Mouse (Mus musculus): ENCODE results near the gene Rnd2. TPM values are rescaled to one million over a fixed set of nuclear protein-coding genes. Genes with fewer than 3 reads are reported as not detected.
"Not testable (repeated sequence)": the region's sequence is repeated elsewhere in the genome, so short reads cannot be mapped to it uniquely, and the experiment has no call there.

Rnd2 gene
- polyA plus RNA-seq, 1 experiment from 2014 or later, result 3.9 TPM

- 28% methylated on average over 13 of the region's 13 CpGs for WGBS (ENCODE audit: insufficient replicate concordance)
- H3K4me3 ChIP-seq, result no peak overlapping the region
- H3K9me3 ChIP-seq (replicated peaks), result no peaks in the 10 kb centered on the region
- H3K36me3 ChIP-seq, result peaks cover 45% of the 10 kb centered on the region
- H3K4me2 ChIP-seq, result peak overlapping the region; percentile 99; the same call in 1 of the 2 replicates
- H3K4me1 ChIP-seq, result peaks cover 75% of the 10 kb centered on the region
- no peak overlapping the region for H3K9ac ChIP-seq
- H3K27ac ChIP-seq, result no peak overlapping the region
- ATAC-seq, result no peak
- peaks cover 39% of the 10 kb centered on the region for H3K27me3 ChIP-seq (replicated peaks)
Measured at GRCm38 (mm10) chr11:101462583-101463440, 2.0 kb upstream of the Rnd2 start.

- peak; percentile 28; the same call in 1 of the 2 replicates for ATAC-seq
- Histone ChIP-seq H3K4me3 (peak overlapping the region; percentile 71), H3K4me2 (peak overlapping the region; percentile 99), H3K9ac (peak overlapping the region; percentile 69), H3K9me3 (replicated peaks) (no peaks in the 10 kb centered on the region), H3K36me3 (peaks cover 20% of the 10 kb centered on the region), H3K4me1 (peaks cover 73% of the 10 kb centered on the region), H3K27me3 (replicated peaks) (peaks cover 58% of the 10 kb centered on the region), H3K27ac (peak overlapping the region; percentile 63)
- under 1% methylated on average over 51 of the region's 51 CpGs for WGBS (ENCODE audit: insufficient replicate concordance)
Measured at GRCm38 (mm10) chr11:101465101-101465868, 486 bp downstream of the Rnd2 start.

- H3K4me2 ChIP-seq, result peak within 1 kb of the TSS; percentile 100
- peak within 1 kb of the TSS; percentile 69 for H3K9ac ChIP-seq
- H3K36me3 ChIP-seq, result peaks cover 13% of the 10 kb centered on the region
- peak; percentile 66 for ATAC-seq
- H3K4me3 ChIP-seq, result peak within 1 kb of the TSS; percentile 71
- peaks cover 66% of the 10 kb centered on the region for H3K27me3 ChIP-seq (replicated peaks)
- under 1% methylated on average over 59 of the region's 60 CpGs for WGBS (ENCODE audit: insufficient replicate concordance)
- peaks cover 72% of the 10 kb centered on the region for H3K4me1 ChIP-seq
- H3K27ac ChIP-seq, result peak within 1 kb of the TSS; percentile 63
- no peaks in the 10 kb centered on the region for H3K9me3 ChIP-seq (replicated peaks)
Measured at GRCm38 (mm10) chr11:101465869-101466551, 1.2 kb downstream of the Rnd2 start, which contains the start of gene Vat1. Vat1 (minus strand) TSS chr11:101466230.

- H3K4me3 ChIP-seq, result peak overlapping the region; percentile 71
- H3K4me1 ChIP-seq, result peaks cover 72% of the 10 kb centered on the region
- H3K9ac ChIP-seq, result 0 out of 2 replicates have a peak overlapping the region, but pooled peaks have one; percentile 69
- not testable (repeated sequence) for H3K27ac ChIP-seq; H3K36me3 ChIP-seq; ATAC-seq; H3K9me3 ChIP-seq (replicated peaks)
- H3K27me3 ChIP-seq (replicated peaks), result peaks cover 71% of the 10 kb centered on the region
- H3K4me2 ChIP-seq, result peak overlapping the region; percentile 99
- WGBS (ENCODE audit: insufficient replicate concordance), result 57% methylated on average over 5 of the region's 5 CpGs
Measured at GRCm38 (mm10) chr11:101466552-101466950, 1.8 kb downstream of the Rnd2 start.

- Histone ChIP-seq H3K27me3 (replicated peaks) (peaks cover 81% of the 10 kb centered on the region), H3K4me1 (peaks cover 64% of the 10 kb centered on the region), H3K36me3 (no peaks in the 10 kb centered on the region), H3K27ac (no peak overlapping the region), H3K4me2 (peak overlapping the region; percentile 100), H3K9ac (peak overlapping the region; percentile 73), H3K9me3 (replicated peaks) (no peaks in the 10 kb centered on the region), H3K4me3 (peak overlapping the region; percentile 74)
- ATAC-seq, result peak; percentile 67
- under 1% methylated on average over 44 of the region's 54 CpGs for WGBS (ENCODE audit: insufficient replicate concordance)
Measured at GRCm38 (mm10) chr11:101467477-101468262, 2.9 kb downstream of the Rnd2 start.

- ATAC-seq, result no peak
- H3K9ac ChIP-seq, result peak overlapping the region; percentile 73
Measured at GRCm38 (mm10) chr11:101468263-101468688, 3.5 kb downstream of the Rnd2 start.

GRCm38 (mm10) chr11:101468731-101469130 is 3.9 kb downstream of the Rnd2 start:
- Histone ChIP-seq H3K27ac (no peak overlapping the region), H3K9ac (peak overlapping the region; percentile 73), H3K4me3 (peak overlapping the region; percentile 74), H3K9me3 (replicated peaks) (no peaks in the 10 kb centered on the region), H3K4me2 (peak overlapping the region; percentile 100), H3K36me3 (no peaks in the 10 kb centered on the region), H3K4me1 (peaks cover 53% of the 10 kb centered on the region), H3K27me3 (replicated peaks) (peaks cover 82% of the 10 kb centered on the region)
- no peak for ATAC-seq
- 10% methylated on average over 13 of the region's 13 CpGs for WGBS (ENCODE audit: insufficient replicate concordance)

More at GRCm38 (mm10) chr11:101468263-101468688, 3.5 kb downstream of the Rnd2 start:
- Histone ChIP-seq H3K4me3 (peak overlapping the region; percentile 74), H3K4me1 (peaks cover 58% of the 10 kb centered on the region), H3K9me3 (replicated peaks) (no peaks in the 10 kb centered on the region), H3K27ac (0 out of 2 replicates have a peak overlapping the region, but pooled peaks have one; percentile 28), H3K4me2 (peak overlapping the region; percentile 100), H3K27me3 (replicated peaks) (peaks cover 85% of the 10 kb centered on the region), H3K36me3 (no peaks in the 10 kb centered on the region)
- under 1% methylated on average over 28 of the region's 31 CpGs for WGBS (ENCODE audit: insufficient replicate concordance)

- peaks cover 49% of the 10 kb centered on the region for H3K4me1 ChIP-seq
Measured at GRCm38 (mm10) chr11:101469155-101469554, 4.4 kb downstream of the Rnd2 start.

GRCm38 (mm10) chr11:101470206-101470605 is 5.4 kb downstream of the Rnd2 start:
- no peak overlapping the region for H3K9ac ChIP-seq
- no peaks in the 10 kb centered on the region for H3K9me3 ChIP-seq (replicated peaks)
- H3K4me1 ChIP-seq, result peaks cover 39% of the 10 kb centered on the region
- H3K4me2 ChIP-seq, result no peak overlapping the region
- 66% methylated on average over 7 of the region's 7 CpGs for WGBS (ENCODE audit: insufficient replicate concordance)
- no peak overlapping the region for H3K4me3 ChIP-seq
- no peak overlapping the region for H3K27ac ChIP-seq
- no peak for ATAC-seq
- peaks cover 73% of the 10 kb centered on the region for H3K27me3 ChIP-seq (replicated peaks)
- no peaks in the 10 kb centered on the region for H3K36me3 ChIP-seq

More at GRCm38 (mm10) chr11:101469155-101469554, 4.4 kb downstream of the Rnd2 start:
- Histone ChIP-seq H3K9me3 (replicated peaks) (no peaks in the 10 kb centered on the region), H3K4me3 (peak overlapping the region; percentile 74), H3K27me3 (replicated peaks) (peaks cover 79% of the 10 kb centered on the region), H3K36me3 (no peaks in the 10 kb centered on the region), H3K27ac (no peak overlapping the region), H3K4me2 (peak overlapping the region; percentile 100), H3K9ac (no peak overlapping the region)
- 47% methylated on average over 4 of the region's 4 CpGs for WGBS (ENCODE audit: insufficient replicate concordance)
- ATAC-seq, result no peak

GRCm38 (mm10) chr11:101471926-101472325 is 7.1 kb downstream of the Rnd2 start:
- ATAC-seq, result no peak
- WGBS (ENCODE audit: insufficient replicate concordance), result 72% methylated on average over 3 of the region's 3 CpGs
- Histone ChIP-seq H3K9me3 (replicated peaks) (no peaks in the 10 kb centered on the region), H3K4me3 (no peak overlapping the region), H3K36me3 (no peaks in the 10 kb centered on the region), H3K4me1 (peaks cover 21% of the 10 kb centered on the region), H3K27me3 (replicated peaks) (peaks cover 58% of the 10 kb centered on the region), H3K27ac (no peak overlapping the region), H3K4me2 (no peak overlapping the region), H3K9ac (no peak overlapping the region)

GRCm38 (mm10) chr11:101472336-101472735 is 7.5 kb downstream of the Rnd2 start:
- H3K4me1 ChIP-seq, result peaks cover 17% of the 10 kb centered on the region
- no peak for ATAC-seq
- H3K36me3 ChIP-seq, result no peaks in the 10 kb centered on the region
- no peak overlapping the region for H3K9ac ChIP-seq
- peaks cover 54% of the 10 kb centered on the region for H3K27me3 ChIP-seq (replicated peaks)
- 57% methylated on average over 7 of the region's 7 CpGs for WGBS (ENCODE audit: insufficient replicate concordance)
- no peak overlapping the region for H3K4me3 ChIP-seq
- H3K27ac ChIP-seq, result no peak overlapping the region
- H3K9me3 ChIP-seq (replicated peaks), result no peaks in the 10 kb centered on the region
- no peak overlapping the region for H3K4me2 ChIP-seq

Data from liver, embryonic 12.5 days (tissue).